Mouse (Mus musculus) ES-CJ7 (cell line): ENCODE data around the gene Gm49380.
"Not testable (repeated sequence)": the region's sequence is repeated elsewhere in the genome, so short reads cannot be mapped to it uniquely, and the experiment has no call there.

ENCODE experiments used
- DNase-seq: peaks from one replicate; pipeline ENCODE4 v3.0.0; 2011; ENCODE audit warnings: low read depth, low spot score

Gene Gm49380

DNA sequence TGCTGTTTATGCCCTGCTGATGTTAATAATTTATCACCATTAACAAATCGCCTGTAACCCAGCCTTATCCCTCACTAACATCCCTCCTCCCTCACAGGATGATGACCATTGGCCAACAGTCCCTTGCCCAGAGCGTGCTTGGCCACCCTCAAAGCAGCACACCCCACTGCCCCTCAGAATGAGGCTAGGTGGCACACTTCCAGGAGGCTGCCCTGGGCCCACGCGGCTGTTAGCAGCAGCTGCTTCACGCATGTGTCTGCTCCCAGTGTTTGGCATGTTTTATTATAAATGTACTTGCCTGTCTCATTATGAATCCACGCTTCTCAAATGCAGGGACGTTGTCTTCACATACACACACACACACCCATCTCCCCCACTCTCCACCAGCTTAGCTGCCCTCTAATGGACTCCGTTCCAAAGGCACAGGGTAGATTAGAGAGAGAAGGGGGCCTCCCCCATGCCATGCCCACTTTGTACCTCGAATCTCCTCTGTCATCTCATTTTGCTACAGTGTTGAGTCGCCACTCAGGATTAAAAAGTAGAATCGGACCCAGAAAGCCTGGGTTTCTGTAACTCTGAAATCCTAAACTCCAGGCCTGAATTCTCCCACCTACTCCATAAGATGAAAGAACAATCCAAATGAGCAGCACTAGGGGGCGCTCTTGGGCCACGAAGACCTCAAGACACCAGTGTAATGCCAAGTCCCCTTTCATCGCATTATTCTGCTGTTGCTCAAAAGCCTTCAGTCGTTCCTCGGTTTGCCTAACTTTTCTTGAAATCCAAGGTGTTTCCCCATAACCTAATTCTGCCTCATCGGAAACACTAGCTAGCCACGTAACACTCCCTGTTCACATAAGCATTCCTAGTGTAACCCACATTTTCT lies 12.5 kb upstream of the Gm49380 start:
- peak; percentile 84 for DNase-seq

DNA sequence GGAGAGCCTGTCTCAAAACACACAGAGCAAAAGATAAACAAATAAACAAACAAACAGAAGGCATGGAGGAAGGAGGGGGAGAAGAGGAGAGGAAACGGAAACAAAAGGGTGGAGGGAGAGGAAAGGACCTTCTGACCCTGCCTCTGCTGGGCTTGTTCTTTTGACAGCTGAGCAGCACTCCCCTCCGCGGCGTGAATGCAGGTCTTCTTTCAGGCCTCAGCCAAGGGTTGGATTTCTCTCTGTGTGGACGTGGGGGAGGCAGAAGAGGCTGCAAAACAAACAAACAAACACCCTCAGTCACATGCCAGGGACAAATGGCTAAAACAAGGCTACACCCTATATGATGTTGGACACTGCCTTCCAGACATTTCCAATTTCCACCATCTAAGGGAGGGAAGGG lies 11.7 kb upstream of the Gm49380 start:
- DNase-seq, result no peak

DNA sequence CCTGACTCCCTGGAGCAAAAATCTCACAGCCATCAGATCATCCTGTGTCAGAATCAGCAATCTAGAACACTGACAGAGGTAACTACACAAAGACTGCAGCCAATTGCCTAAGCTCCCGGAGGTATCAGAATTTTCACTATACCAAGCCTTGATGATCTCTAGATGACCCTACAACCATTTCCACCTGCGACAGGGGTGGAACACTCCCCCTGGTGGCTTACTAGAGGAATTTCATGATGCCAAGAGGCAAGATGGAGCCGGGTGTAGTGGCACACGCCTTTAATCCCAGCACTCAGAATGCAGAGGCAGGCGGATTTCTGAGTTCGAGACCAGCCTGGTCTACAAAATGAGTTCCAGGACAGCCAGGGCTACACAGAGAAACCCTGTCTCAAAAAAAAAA lies 11.0 kb upstream of the Gm49380 start:
- DNase-seq, result peak; percentile 77

DNA sequence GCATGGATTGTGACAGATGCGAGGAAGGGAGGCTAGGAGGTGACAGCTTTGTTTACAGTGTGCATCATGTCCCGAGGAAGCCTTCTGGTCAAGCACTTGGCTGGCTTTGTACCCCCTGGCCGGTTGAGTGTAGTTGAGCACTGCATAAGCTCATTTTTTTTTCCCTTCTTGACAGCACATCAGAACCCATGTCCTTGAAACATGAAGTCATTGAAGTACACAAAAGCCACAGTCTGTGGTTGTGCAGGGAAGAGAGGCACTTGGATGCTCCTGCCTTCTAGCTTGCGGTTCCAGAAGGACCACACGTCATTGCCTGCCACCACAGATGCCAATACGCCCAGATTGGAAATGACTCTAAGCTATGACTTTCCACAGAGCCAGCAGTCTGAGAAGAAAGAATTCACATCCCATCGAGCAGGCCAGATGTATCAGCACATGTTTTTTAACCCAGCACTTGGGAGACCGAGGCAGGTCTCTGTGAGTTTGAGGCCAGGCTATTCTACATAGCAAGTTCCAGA lies 6.7 kb upstream of the Gm49380 start:
- DNase-seq, result no peak

DNA sequence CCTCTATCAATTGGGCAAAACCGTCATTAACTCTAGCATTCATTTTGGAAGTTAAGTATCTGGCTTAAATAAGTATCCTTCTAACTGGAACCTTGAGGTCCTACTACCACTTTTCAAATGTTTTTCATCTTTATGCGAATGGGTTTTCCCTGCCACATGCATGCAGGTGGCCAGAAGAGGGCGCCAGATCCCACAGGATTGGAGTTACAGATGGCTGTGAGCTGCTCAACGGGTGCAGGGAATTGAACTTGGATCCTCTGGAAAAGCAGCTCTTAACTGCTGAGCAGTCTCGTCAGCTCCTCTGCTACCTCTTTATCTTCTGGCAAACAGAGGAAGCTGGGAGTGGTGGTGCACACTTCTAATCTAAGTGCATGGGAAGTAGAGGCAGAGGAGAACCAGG lies 5.7 kb upstream of the Gm49380 start:
- DNase-seq, result peak; percentile 46

DNA sequence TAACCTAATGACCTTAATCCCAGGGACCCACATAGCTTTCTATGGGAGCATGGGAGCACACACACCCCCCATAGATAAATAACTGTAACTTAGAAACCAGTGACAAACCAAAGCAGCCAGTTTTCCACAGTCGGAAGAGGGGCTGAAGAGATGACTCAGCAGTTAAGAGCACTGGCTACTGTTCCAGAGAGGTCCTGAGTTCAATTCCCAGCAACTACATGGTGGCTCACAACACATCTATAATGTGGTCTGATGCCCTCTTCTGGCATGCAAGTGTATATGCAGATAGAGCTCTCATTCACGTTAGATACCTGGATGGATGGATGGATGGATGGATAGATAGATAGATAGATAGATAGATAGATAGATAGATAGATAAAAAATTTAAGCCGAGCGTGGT lies 2.9 kb upstream of the Gm49380 start:
- DNase-seq, result peak; percentile 68

DNA sequence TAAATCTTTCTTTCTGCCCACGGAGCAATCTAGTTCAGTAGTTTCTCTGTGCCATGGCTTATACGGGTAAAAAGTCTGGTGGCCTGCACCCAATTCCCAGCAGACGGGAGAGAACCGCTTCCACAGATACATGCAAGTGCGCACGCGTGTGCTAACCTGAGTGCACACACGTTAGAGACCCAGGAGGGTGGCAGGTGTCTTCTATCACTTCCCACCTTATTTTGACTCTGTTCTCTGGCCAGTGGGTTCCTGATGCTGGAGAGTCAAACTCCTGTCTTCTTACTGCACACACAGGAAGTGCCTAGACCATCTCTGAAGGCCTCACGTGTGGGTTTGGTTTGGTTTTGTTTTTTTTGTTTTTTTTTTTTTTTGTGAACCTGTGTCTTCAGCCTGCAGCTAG lies 2.3 kb upstream of the Gm49380 start:
- DNase-seq, result no peak

DNA sequence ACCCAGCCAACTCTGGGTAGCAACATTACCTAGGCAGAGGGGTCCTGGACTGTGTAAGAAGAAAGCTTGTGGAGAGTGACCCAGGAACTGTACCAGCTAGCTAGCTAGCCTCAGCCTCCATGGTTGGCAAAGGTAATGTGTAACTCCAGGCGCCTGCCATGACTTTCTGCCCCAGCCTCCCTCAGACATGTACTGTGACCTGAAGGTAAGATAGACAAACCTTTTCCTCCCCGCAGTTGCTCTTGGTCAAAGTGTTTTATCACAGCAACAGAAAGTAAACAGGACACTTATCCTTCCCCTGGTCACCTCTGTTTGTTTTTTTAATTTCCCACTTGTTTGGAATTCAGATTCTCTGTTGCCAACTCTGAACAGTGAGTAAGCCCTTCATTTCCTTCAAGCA lies 1.2 kb upstream of the Gm49380 start:
- DNase-seq, result no peak

DNA sequence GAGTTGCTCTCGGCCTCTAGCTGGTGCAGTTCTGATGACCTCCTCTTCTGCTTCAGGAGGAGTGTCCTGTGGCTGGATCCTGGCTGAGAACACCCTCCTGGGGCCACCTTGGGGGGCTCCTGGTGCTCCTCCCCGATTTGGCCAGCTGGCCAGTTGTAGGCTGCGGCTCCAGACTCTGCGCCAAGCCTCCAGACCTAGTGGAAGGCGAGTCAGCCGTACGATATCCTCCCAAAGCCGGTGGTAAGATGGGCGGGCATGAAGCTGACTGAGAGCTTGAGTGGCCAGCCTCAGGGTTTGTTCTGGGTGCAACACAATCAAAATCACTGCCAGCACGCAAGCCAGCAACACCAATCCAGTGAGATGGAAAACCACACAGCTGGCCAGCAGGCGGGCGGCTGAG lies 1.4 kb downstream of the Gm49380 start:
- DNase-seq, result not testable (repeated sequence)

DNA sequence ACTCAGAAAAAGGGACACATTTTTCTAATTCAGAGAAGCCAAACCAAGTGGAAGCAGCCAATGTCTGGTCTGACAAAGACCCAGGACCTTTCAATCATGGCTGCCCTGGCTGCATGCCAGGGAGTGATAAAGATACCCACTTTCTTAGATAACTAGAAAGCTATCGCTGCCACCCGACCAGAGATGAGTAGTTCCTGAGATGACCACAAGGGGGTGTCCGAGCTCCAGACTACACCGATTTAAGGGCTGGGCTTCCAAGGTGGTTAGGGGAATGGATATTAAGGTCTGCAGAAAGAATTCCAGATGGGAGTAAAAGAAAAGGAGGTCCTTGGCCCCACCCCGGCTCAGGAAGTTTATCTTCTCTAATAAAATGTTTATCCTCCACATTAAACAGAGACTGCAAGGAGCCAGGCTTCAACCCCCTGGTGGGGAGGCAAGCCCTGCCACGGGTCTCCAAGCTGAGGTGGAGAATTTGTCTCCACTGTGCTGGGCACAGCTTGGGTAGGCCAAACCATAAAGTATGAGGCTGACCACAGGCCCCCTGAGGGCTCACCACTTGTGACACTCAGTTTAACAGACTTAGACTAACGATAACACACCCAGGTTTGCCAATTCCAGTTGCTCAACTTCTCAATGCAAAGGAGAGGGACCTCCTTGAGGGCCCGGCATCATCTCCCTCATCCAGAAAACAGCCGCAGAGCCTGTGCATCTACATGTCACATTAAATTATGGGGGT lies 3.8 kb downstream of the Gm49380 start:
- peak; percentile 77 for DNase-seq

DNA sequence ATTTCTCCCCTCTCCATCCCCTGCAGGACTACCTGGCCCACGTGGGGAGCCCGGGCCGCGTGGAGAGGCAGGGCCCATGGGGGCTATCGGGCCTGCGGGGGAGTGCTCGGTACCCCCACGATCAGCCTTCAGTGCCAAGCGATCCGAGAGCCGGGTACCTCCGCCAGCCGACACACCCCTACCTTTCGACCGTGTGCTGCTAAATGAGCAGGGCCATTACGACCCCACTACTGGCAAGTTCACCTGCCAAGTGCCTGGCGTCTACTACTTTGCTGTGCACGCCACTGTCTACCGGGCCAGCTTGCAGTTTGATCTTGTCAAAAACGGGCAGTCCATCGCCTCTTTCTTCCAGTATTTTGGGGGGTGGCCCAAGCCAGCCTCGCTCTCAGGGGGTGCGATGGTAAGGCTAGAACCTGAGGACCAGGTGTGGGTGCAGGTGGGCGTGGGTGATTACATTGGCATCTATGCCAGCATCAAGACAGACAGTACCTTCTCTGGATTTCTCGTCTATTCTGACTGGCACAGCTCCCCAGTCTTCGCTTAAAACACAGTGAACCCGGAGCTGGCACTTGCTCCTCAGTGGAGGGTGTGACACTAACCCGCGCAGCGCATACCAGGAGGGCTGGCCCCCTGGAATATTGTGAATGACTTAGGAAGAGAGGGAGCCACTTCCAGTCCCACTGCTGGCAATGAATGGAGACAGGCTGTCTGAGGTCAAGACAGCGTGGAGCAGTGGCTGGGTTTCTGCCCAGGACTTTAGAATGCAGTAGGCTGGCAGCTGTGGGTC lies 4.8 kb downstream of the Gm49380 start:
- DNase-seq, result no peak

DNA sequence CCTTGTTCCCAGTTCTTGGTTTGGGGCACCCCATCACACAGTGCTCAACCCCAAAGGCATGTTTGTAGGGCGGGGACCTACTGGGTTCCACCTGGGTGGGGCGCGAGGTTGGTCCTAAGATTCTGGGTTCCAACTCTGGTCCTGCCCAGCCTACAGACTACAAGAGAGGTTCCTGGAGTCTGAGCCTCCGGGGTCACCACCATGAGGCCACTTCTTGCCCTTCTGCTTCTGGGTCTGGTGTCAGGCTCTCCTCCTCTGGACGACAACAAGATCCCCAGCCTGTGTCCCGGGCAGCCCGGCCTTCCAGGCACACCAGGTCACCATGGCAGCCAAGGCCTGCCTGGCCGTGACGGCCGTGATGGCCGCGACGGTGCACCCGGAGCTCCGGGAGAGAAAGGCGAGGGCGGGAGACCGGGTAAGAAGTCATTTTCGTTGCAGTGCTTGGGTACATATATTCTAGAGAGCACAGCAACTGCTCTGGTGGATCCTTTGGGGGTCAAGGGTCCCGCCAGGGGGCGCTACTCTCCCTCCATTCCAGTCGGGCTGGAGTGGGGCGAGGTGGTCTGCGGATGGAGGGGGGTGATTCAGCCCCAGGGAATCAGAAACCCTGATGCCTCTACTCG lies 5.6 kb downstream of the Gm49380 start:
- DNase-seq, result peak; percentile 69

DNA sequence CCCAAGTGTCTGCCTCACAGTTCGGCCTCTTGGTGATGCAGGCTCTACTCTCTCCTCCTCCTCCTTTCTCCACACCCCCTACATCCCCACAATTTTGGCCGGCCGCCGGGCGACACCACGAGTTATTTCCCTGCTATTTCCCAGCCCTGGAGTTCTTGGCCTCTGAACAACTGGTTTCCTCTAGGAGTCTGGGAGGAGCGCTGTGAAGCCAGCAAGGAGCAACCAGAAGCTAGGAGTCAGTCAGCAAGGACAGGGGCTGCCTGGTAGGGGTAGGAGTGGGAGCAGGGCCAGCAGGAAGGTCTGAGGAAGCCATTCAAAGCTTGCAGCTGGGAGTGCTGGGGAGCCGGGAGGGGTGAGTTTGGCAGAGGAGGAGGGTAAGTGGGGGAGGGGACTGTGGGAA lies 6.2 kb downstream of the Gm49380 start, which contains the start of gene C1qtnf5:
C1qtnf5 (plus strand) TSS at position 136 of the 400 bp plus-strand sequence.
- no peak for DNase-seq

DNA sequence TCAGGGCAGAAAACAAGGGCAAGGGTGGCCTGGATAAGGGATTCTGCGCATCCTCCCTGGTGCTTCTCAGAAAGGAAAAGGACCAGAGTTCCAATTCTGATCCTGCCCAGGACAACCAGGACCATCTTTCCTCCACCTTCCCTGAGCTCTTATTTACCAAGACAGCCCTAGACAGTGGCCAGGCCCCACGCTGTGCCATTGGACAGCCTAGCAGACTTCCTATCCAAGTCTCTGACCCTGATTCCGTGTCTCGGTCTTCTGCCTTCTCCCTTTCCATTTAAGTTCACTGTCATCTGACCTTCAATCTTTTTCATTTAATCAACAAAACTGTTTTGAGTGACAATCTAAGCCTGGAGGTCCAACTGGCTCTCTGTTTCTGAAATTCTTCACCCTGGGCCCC lies 6.7 kb downstream of the Gm49380 start:
- DNase-seq, result no peak

DNA sequence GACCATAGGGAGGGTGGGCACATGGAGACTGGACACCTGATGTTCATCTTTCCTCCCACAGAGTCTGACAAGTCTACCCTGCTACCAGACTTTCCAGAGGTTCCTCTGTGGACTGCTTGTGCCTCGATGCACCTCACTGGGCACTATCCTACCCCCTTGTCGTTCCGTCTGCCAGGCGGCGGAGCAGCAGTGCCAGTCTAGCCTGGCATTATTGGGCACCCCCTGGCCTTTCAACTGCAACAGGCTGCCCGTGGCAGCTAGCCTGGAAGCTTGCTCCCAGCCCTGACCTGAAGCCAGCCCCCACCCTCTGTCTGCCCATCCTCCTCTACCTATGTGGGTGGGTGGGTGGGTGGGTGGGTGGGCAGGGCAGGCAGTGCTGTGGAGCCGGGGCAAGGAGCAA lies 7.1 kb downstream of the Gm49380 start:
- no peak for DNase-seq

DNA sequence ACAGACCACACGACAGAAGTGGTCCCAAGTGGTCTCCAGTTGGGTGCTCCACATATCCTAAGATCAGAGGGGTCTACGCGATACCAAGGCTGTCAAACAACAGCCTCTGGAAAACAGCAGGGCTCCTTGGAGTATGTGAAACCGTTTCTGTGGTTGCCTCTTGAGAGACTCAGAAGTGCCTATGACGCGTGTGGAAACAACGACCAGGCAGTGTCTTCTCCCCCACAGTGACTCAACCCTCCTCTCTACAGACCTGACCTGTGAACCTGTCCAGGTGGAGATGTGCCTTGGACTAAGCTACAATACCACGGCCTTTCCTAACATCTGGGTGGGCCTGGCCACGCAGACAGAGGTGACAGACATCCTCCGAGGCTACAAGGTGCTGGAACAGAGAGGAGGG lies 7.5 kb downstream of the Gm49380 start:
- DNase-seq, result no peak

DNA sequence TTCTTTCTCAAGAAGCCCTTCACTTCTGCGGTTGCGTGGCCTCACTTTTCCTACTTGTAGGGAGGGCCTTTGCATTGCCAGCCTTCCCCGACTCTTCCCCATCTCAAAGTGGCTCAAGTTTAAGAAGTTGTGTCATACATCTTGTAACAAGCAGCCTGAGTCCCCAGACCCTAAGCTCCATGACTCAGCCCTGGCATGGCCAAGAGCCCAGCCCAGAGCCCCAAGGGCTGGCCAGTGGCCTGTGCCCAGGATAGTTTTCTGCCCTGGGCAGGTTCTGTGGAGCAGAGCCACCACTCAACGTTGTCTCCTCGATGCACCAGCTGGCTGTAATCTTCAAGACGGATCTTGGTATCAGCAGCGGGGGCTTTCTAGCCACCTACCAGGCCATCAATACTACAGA lies 8.4 kb downstream of the Gm49380 start:
- DNase-seq, result no peak

DNA sequence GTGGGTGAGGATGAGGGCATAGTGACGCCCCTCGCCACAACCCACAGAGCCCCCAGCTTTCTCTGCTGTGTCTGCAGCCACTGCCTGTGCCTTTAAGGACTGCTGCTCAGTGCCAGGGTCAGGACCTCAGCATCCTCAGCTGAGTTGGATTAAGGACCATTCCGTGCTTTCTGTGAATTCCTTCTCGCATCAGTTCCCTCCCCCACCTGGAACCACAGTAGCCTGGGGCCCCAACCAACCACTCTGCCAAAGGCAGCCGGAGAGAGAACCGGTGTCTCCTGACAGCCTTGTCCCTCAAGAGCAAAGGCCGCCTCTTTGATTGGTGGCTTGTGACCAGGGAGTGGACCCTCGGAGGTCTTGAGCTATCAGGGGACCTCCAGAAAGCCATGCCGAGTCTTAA lies 11.8 kb downstream of the Gm49380 start, which contains the start of gene Mfrp:
Mfrp (plus strand) TSS at position 240 of the 400 bp plus-strand sequence.
- no peak for DNase-seq

DNA sequence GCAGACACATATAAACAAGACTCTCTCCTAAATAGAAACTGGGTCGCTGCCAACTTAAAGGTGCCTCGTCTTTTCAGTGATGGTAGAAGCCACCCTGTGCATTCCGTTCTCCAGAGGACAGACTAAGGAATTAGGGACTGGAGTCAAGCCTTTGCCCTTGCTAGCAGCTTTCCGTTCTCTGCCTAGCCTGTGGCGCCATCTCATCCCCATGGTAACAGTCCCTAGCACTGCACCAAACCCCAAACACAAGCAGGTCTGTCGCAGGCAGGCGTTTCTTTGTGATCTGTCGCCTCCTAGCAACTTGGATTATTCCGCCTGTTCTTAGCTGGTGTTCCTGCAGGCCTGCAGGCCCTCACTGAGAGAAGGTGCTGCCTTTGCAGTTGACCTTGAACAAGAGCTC lies 16.8 kb downstream of the Gm49380 start:
- peak; percentile 67 for DNase-seq

DNA sequence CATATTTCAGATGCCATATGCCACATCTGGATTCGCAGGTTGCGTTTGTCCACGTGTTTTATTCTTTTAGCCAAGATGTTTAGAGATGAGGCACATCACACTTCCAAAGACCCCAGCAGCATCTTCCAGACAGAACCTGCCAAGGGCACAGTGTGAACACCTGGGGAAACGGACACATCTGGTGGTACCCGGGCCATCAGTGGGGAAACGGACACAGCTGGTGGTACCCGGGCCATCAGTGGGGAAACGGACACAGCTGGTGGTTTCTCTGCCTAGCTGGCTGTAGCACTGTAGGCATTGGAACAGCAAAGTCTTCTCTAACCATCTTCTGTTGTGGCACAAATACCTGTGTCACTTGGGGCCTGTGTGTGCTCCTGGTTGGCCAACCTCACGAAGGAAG lies 17.5 kb downstream of the Gm49380 start:
- no peak for DNase-seq

DNA sequence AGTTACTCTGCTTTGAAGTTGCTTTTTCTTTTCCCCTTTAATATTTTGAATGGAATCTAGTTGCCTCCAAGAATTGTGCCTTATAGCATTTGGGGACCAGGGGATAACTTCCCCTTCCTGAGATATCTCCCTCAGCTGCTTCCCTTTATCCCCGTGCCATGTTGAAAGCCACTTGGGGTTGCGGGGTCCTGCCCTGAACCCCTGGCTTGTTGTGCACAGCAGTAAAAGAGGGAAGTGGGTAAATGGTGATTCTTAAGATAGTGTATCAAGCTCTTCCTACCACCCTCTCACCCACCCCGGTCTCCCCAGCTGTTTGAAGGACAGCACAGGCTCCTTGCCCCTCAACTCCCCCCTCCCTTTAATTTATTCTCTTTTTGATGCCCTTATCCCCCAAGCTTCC lies 18.6 kb downstream of the Gm49380 start:
- no peak for DNase-seq
